Mouse (Mus musculus): ENCODE data around the gene Crygf. TPM values are rescaled to one million over a fixed set of nuclear protein-coding genes. Genes with fewer than 3 reads are reported as not detected.
"Not testable (repeated sequence)": the region's sequence is repeated elsewhere in the genome, so short reads cannot be mapped to it uniquely, and the experiment has no call there.

The Crygf gene
- polyA plus RNA-seq (2012; rRNA removed), result not detected in 2 replicates

GRCm38 (mm10) chr1:65926294-65926693 lies at the start of gene Crygf:
Gene Crygf (plus strand): TSS chr1:65926520.
- no peak for DNase-seq (ENCODE audit: low read depth)

- DNase-seq (ENCODE audit: low read depth), result no peak
Measured at GRCm38 (mm10) chr1:65925361-65926210, 734 bp upstream of the Crygf start.

GRCm38 (mm10) chr1:65926696-65927095 lies 376 bp downstream of the Crygf start:
- DNase-seq (ENCODE audit: low read depth), result not testable (repeated sequence)

GRCm38 (mm10) chr1:65930055-65930454 lies 3.7 kb downstream of the Crygf start:
- DNase-seq (ENCODE audit: low read depth), result no peak

- DNase-seq (ENCODE audit: low read depth), result no peak
Measured at GRCm38 (mm10) chr1:65932091-65932812, 5.9 kb downstream of the Crygf start.

Other genes with a start within 250 kb of the Crygf start
- gene Map2, start 248.8 kb downstream of the Crygf start, polyA plus RNA-seq (2012; rRNA removed), result 2.1 and 4.7 TPM in 2 replicates